Mouse (Mus musculus): ENCODE results near the gene Aifm2. TPM values are rescaled to one million over a fixed set of nuclear protein-coding genes. Genes with fewer than 3 reads are reported as not detected.

The Aifm2 gene
- polyA plus RNA-seq, 1 experiment: 7.9 TPM

- TF ChIP-seq CTCF (IDR thresholded peaks at IDR 0.05; ENCODE audit: borderline replicate concordance, extremely low read depth, insufficient read depth, insufficient read length) (no peak), POLR2A (IDR thresholded peaks at IDR 0.05; ENCODE audit: borderline replicate concordance, extremely low read depth, insufficient read depth, insufficient read length, poor library complexity, severe bottlenecking) (no peak)
- no peak for DNase-seq (ENCODE audit: low read depth)
Measured at GRCm38 (mm10) chr10:61720331-61720730, 5.3 kb downstream of the Aifm2 start.

GRCm38 (mm10) chr10:61722215-61722614 is 7.2 kb downstream of the Aifm2 start:
- no peak for DNase-seq (ENCODE audit: low read depth)
- TF ChIP-seq CTCF (IDR thresholded peaks at IDR 0.05; ENCODE audit: borderline replicate concordance, extremely low read depth, insufficient read depth, insufficient read length) (no peak), POLR2A (IDR thresholded peaks at IDR 0.05; ENCODE audit: borderline replicate concordance, extremely low read depth, insufficient read depth, insufficient read length, poor library complexity, severe bottlenecking) (no peak)

GRCm38 (mm10) chr10:61723271-61723670 is 8.2 kb downstream of the Aifm2 start:
- no peak for DNase-seq (ENCODE audit: low read depth)
- TF ChIP-seq POLR2A (IDR thresholded peaks at IDR 0.05; ENCODE audit: borderline replicate concordance, extremely low read depth, insufficient read depth, insufficient read length, poor library complexity, severe bottlenecking) (no peak), CTCF (IDR thresholded peaks at IDR 0.05; ENCODE audit: borderline replicate concordance, extremely low read depth, insufficient read depth, insufficient read length) (no peak)

- no peak for DNase-seq (ENCODE audit: low read depth)
- TF ChIP-seq POLR2A (IDR thresholded peaks at IDR 0.05; ENCODE audit: borderline replicate concordance, extremely low read depth, insufficient read depth, insufficient read length, poor library complexity, severe bottlenecking): no peak
- TF ChIP-seq CTCF (IDR thresholded peaks at IDR 0.05; ENCODE audit: borderline replicate concordance, extremely low read depth, insufficient read depth, insufficient read length): no peak
Measured at GRCm38 (mm10) chr10:61729181-61729580, 14.1 kb downstream of the Aifm2 start.

- no peak for TF ChIP-seq CTCF (IDR thresholded peaks at IDR 0.05; ENCODE audit: borderline replicate concordance, extremely low read depth, insufficient read depth, insufficient read length)
- TF ChIP-seq POLR2A (IDR thresholded peaks at IDR 0.05; ENCODE audit: borderline replicate concordance, extremely low read depth, insufficient read depth, insufficient read length, poor library complexity, severe bottlenecking): no peak
- DNase-seq (ENCODE audit: low read depth): no peak
Measured at GRCm38 (mm10) chr10:61730171-61730570, 15.1 kb downstream of the Aifm2 start.

- DNase-seq (ENCODE audit: low read depth): no peak
- TF ChIP-seq POLR2A (IDR thresholded peaks at IDR 0.05; ENCODE audit: borderline replicate concordance, extremely low read depth, insufficient read depth, insufficient read length, poor library complexity, severe bottlenecking) (no peak), CTCF (IDR thresholded peaks at IDR 0.05; ENCODE audit: borderline replicate concordance, extremely low read depth, insufficient read depth, insufficient read length) (peak; percentile 71)
Measured at GRCm38 (mm10) chr10:61734377-61734776, 19.3 kb downstream of the Aifm2 start.

GRCm38 (mm10) chr10:61736671-61737078 is 21.6 kb downstream of the Aifm2 start:
- TF ChIP-seq POLR2A (IDR thresholded peaks at IDR 0.05; ENCODE audit: borderline replicate concordance, extremely low read depth, insufficient read depth, insufficient read length, poor library complexity, severe bottlenecking): no peak
- TF ChIP-seq CTCF (IDR thresholded peaks at IDR 0.05; ENCODE audit: borderline replicate concordance, extremely low read depth, insufficient read depth, insufficient read length): no peak
- DNase-seq (ENCODE audit: low read depth): peak; percentile 28

- TF ChIP-seq CTCF (IDR thresholded peaks at IDR 0.05; ENCODE audit: borderline replicate concordance, extremely low read depth, insufficient read depth, insufficient read length) (no peak), POLR2A (IDR thresholded peaks at IDR 0.05; ENCODE audit: borderline replicate concordance, extremely low read depth, insufficient read depth, insufficient read length, poor library complexity, severe bottlenecking) (no peak)
- DNase-seq (ENCODE audit: low read depth): no peak
Measured at GRCm38 (mm10) chr10:61737537-61737936, 22.5 kb downstream of the Aifm2 start.

- TF ChIP-seq POLR2A (IDR thresholded peaks at IDR 0.05; ENCODE audit: borderline replicate concordance, extremely low read depth, insufficient read depth, insufficient read length, poor library complexity, severe bottlenecking): no peak
- no peak for TF ChIP-seq CTCF (IDR thresholded peaks at IDR 0.05; ENCODE audit: borderline replicate concordance, extremely low read depth, insufficient read depth, insufficient read length)
- DNase-seq (ENCODE audit: low read depth): no peak
Measured at GRCm38 (mm10) chr10:61738126-61738525, 23.1 kb downstream of the Aifm2 start.

- DNase-seq (ENCODE audit: low read depth): no peak
- TF ChIP-seq POLR2A (IDR thresholded peaks at IDR 0.05; ENCODE audit: borderline replicate concordance, extremely low read depth, insufficient read depth, insufficient read length, poor library complexity, severe bottlenecking): no peak
- TF ChIP-seq CTCF (IDR thresholded peaks at IDR 0.05; ENCODE audit: borderline replicate concordance, extremely low read depth, insufficient read depth, insufficient read length): no peak
Measured at GRCm38 (mm10) chr10:61741306-61741705, 26.2 kb downstream of the Aifm2 start.

- no peak for DNase-seq (ENCODE audit: low read depth)
- TF ChIP-seq POLR2A (IDR thresholded peaks at IDR 0.05; ENCODE audit: borderline replicate concordance, extremely low read depth, insufficient read depth, insufficient read length, poor library complexity, severe bottlenecking) (no peak), CTCF (IDR thresholded peaks at IDR 0.05; ENCODE audit: borderline replicate concordance, extremely low read depth, insufficient read depth, insufficient read length) (peak; percentile 29; the same call in 1 of the 2 replicates)
Measured at GRCm38 (mm10) chr10:61741873-61742272, 26.8 kb downstream of the Aifm2 start.

- DNase-seq (ENCODE audit: low read depth): no peak
- TF ChIP-seq POLR2A (IDR thresholded peaks at IDR 0.05; ENCODE audit: borderline replicate concordance, extremely low read depth, insufficient read depth, insufficient read length, poor library complexity, severe bottlenecking) (no peak), CTCF (IDR thresholded peaks at IDR 0.05; ENCODE audit: borderline replicate concordance, extremely low read depth, insufficient read depth, insufficient read length) (no peak)
Measured at GRCm38 (mm10) chr10:61742336-61742735, 27.3 kb downstream of the Aifm2 start.
